Mouse (Mus musculus) erythroid progenitor cell, adult 5-6 weeks (primary cell): ENCODE measurements around the gene Zscan4f. TPM values are rescaled to one million over a fixed set of nuclear protein-coding genes. Genes with fewer than 3 reads are reported as not detected.
"Not testable (repeated sequence)": the region's sequence is repeated elsewhere in the genome, so short reads cannot be mapped to it uniquely, and the experiment has no call there.

ENCODE experiments used
- ATAC-seq: replicated peaks from 2 replicates; pipeline ENCODE4 v1.8.0; 2016; ENCODE audit warnings: moderate number of reproducible peaks, mild to moderate bottlenecking, moderate TSS enrichment, inconsistent platforms; ENCODE audit not compliant: poor library complexity, low FRiP score, severe bottlenecking
- total RNA-seq, 2 experiments: library from RNA; stranded (forward) in 1 of 2; stranded (reverse) in 1 of 2; fragments of 150-400 nt in 1 of 2; fragments of 186-747, 209-891 nt in 1 of 2; gene quantifications; 2 replicates each; pipeline versions ENCODE4 v1.2.3 to v1.2.4; 2015 to 2017; ENCODE audit warnings: low replicate concordance in 2 of 2

Zscan4f gene
- total RNA-seq (2015; ENCODE audit: low replicate concordance) (not detected in 2 replicates), total RNA-seq (2017; ENCODE audit: low replicate concordance) (not detected in 2 replicates)

GRCm38 (mm10) chr7:11397615-11398014 is at the start of gene Zscan4f:
TSS of gene Zscan4f (plus strand) at chr7:11397915.
- ATAC-seq, result not testable (repeated sequence)

- ATAC-seq, result not testable (repeated sequence)
Observed at GRCm38 (mm10) chr7:11384641-11385040, 13.1 kb upstream of the Zscan4f start.

Other genes starting within 250 kb of the Zscan4f start
- not detected in 2 replicates for gene Zscan4d, start 231.8 kb upstream of the Zscan4f start, total RNA-seq (2015; ENCODE audit: low replicate concordance)
- not detected in 2 replicates for gene Zscan4d, start 231.8 kb upstream of the Zscan4f start, total RNA-seq (2017; ENCODE audit: low replicate concordance)
- gene Zscan4e, start 87.2 kb upstream of the Zscan4f start, total RNA-seq (2015; ENCODE audit: low replicate concordance), result not detected in 2 replicates
- gene Zscan4e, start 87.2 kb upstream of the Zscan4f start, total RNA-seq (2017; ENCODE audit: low replicate concordance), result not detected in 2 replicates
- not detected in 2 replicates for gene Zscan4-ps2, start 116.4 kb downstream of the Zscan4f start, total RNA-seq (2015; ENCODE audit: low replicate concordance)
- gene Zscan4-ps2, start 116.4 kb downstream of the Zscan4f start, total RNA-seq (2017; ENCODE audit: low replicate concordance), result not detected in 2 replicates
- gene Zscan4-ps3, start 211.4 kb downstream of the Zscan4f start, total RNA-seq (2015; ENCODE audit: low replicate concordance), result not detected in 2 replicates
- gene Zscan4-ps3, start 211.4 kb downstream of the Zscan4f start, total RNA-seq (2017; ENCODE audit: low replicate concordance), result not detected in 2 replicates